Mouse (Mus musculus) mouse embryonic stem cell (cell line): Measurements from ENCODE around the gene Arhgef2.

Source experiments
- in situ Hi-C, 2 experiments: fragments of 300-500 bp; cut with MboI; formaldehyde crosslinking; loops; 1 replicate in 1 of 2; 3 replicates in 1 of 2; pipeline ENCODE4 v1.14.3; 2019 to 2020; ENCODE audit warnings: low sequenced_read_pairs in 2 of 2, low pct_unique_long_range_greater_than_20kb in 1 of 2, mixed read lengths in 1 of 2; ENCODE audit not compliant: unreplicated experiment in 1 of 2

Arhgef2 gene

GRCm38 (mm10) chr3:88630018-88630417, 24.3 kb downstream of the Arhgef2 start:
- in situ Hi-C loops = loop anchor here in 1 of 2 experiments (10.0 kb wide), 1 partner anchor 85 kb away; the partner anchor contains the start of gene Rab25

GRCm38 (mm10) chr3:88630849-88631341, 25.1 kb downstream of the Arhgef2 start:
- in situ Hi-C loops = loop anchor here in 1 of 2 experiments (10.0 kb wide), 1 partner anchor 86 kb away; the partner anchor contains the start of gene Rab25

GRCm38 (mm10) chr3:88631921-88632587, 26.3 kb downstream of the Arhgef2 start:
- in situ Hi-C loops = loop anchor here in 1 of 2 experiments (10.0 kb wide), 1 partner anchor 87 kb away; the partner anchor contains the start of gene Rab25

- in situ Hi-C loops = loop anchor here in 1 of 2 experiments (10.0 kb wide), 1 partner anchor 88 kb away; the partner anchor contains the start of gene Rab25
These were observed 27.3 kb downstream of the Arhgef2 start for GRCm38 (mm10) chr3:88633056-88633455.

GRCm38 (mm10) chr3:88635506-88636275, 29.9 kb downstream of the Arhgef2 start:
- in situ Hi-C loops = loop anchor here in 1 of 2 experiments (10.0 kb wide), 1 partner anchor 91 kb away; the partner anchor contains the start of gene Rab25

- in situ Hi-C loops = loop anchor here in 1 of 2 experiments (10.0 kb wide), 1 partner anchor 92 kb away; the partner anchor contains the start of gene Rab25
These were observed 30.8 kb downstream of the Arhgef2 start for GRCm38 (mm10) chr3:88636555-88636986.

GRCm38 (mm10) chr3:88637134-88637533, 31.4 kb downstream of the Arhgef2 start:
- in situ Hi-C loops = loop anchor here in 1 of 2 experiments (10.0 kb wide), 1 partner anchor 92 kb away; the partner anchor contains the start of gene Rab25

- in situ Hi-C loops = loop anchor here in 1 of 2 experiments (10.0 kb wide), 1 partner anchor 94 kb away; the partner anchor contains the start of gene Rab25
These were observed 33.5 kb downstream of the Arhgef2 start for GRCm38 (mm10) chr3:88639239-88639638.

GRCm38 (mm10) chr3:88640676-88641075, 34.9 kb downstream of the Arhgef2 start:
- in situ Hi-C loops = no loop called here

GRCm38 (mm10) chr3:88643078-88643477, 37.3 kb downstream of the Arhgef2 start:
- in situ Hi-C loops = no loop called here

- in situ Hi-C loops = no loop called here
These were observed 40.2 kb downstream of the Arhgef2 start for GRCm38 (mm10) chr3:88645937-88646336.

GRCm38 (mm10) chr3:88646426-88646995, 40.7 kb downstream of the Arhgef2 start:
- in situ Hi-C loops = no loop called here

GRCm38 (mm10) chr3:88647076-88647475, 41.3 kb downstream of the Arhgef2 start:
- in situ Hi-C loops = no loop called here

- in situ Hi-C loops = no loop called here
These were observed 42.1 kb downstream of the Arhgef2 start for GRCm38 (mm10) chr3:88647779-88648413.

GRCm38 (mm10) chr3:88648452-88649168, 42.8 kb downstream of the Arhgef2 start:
- in situ Hi-C loops = no loop called here

- in situ Hi-C loops = no loop called here
These were observed 43.4 kb downstream of the Arhgef2 start for GRCm38 (mm10) chr3:88649186-88649585.

- in situ Hi-C loops = no loop called here
These were observed 44.2 kb downstream of the Arhgef2 start for GRCm38 (mm10) chr3:88649967-88650366.
